Mouse (Mus musculus) c-Kit-positive CD71-negative TER-119-negative erythroid progenitor cells, embryonic 14.5 days (primary cell): ENCODE data around the gene Atxn3.
"Not testable (repeated sequence)": the region's sequence is repeated elsewhere in the genome, so short reads cannot be mapped to it uniquely, and the experiment has no call there.

Source experiments
- DNase-seq: peaks from one replicate; pipeline ENCODE4 v3.0.0-alpha.2; 2013; ENCODE audit warnings: low read depth

The Atxn3 gene

GRCm38 (mm10) chr12:101958556-101958955 is 510 bp upstream of the Atxn3 start:
- DNase-seq, result no peak

GRCm38 (mm10) chr12:101957079-101957941 is 736 bp downstream of the Atxn3 start:
- no peak for DNase-seq

DNA sequence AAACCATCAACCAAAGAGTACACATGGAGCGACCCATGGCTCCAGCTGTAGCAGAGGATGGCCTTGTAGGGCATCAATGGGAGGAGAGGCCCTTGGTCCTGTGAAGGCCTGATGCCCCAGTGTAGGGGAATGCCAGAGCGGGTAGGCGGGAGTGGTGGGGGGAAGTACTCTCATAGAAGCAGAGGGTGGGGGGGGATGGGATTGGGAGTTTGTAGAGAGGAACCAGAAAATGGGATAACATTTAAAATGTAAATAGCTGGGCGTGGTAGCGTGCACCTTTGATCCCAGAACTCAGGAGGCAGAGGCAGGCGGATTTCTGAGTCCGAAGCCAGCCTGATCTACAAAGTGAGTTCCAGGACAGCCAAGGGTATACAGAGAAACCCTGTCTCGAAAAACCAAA is 2.2 kb downstream of the Atxn3 start:
- DNase-seq, result not testable (repeated sequence)

- DNase-seq, result no peak
Measured at GRCm38 (mm10) chr12:101948801-101949200, 9.2 kb downstream of the Atxn3 start.

DNA sequence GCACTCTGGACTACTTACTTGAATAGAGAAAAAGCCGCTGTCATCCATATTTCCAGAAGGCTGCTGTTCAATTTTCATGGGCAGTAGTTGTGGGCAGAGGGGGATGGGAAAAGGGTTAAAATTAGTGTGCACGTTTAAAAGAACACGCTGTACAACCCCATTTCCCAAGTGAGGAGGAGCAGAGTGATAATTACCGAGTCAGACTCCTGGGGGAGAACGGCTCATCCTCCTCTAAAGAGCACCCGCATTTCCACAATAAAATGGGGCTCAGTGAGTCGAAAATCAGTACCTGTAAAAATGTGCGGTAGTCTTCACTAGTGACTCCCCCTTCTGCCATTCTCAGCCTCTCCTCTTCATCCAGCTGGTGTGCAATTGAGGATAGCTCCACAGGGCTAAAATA is 10.1 kb downstream of the Atxn3 start:
- no peak for DNase-seq

GRCm38 (mm10) chr12:101937572-101937971 is 20.5 kb downstream of the Atxn3 start:
- DNase-seq, result no peak

DNA sequence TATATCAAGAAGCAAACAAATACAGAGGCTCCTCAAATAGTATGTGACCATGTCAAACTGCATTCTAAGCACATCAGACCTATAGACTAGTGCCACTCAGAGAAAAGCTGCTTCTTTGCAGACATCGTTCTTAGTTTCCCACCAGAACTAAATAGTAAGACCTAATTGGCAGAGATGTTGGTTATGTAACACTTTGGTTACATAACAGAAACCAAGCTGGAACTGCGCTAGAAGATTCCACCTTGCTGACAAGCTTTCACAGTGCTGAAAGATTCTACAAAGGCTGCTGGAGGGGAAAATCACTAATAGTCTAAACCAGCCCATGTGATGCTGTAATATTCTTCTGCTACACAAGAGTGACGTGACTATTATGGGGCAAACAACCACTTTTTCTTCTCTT is 22.8 kb downstream of the Atxn3 start:
- no peak for DNase-seq

GRCm38 (mm10) chr12:101928423-101928822 is 29.6 kb downstream of the Atxn3 start:
- DNase-seq, result no peak

- DNase-seq, result no peak
Measured at GRCm38 (mm10) chr12:101922313-101922712, 35.7 kb downstream of the Atxn3 start.

GRCm38 (mm10) chr12:101919847-101920246 is 38.2 kb downstream of the Atxn3 start:
- DNase-seq, result no peak

- DNase-seq, result no peak
Measured at GRCm38 (mm10) chr12:101917165-101917564, 40.9 kb downstream of the Atxn3 start.

GRCm38 (mm10) chr12:101912626-101913490 is 45.2 kb downstream of the Atxn3 start, which contains the start of gene Trip11:
Gene Trip11, minus strand, starts transcription at chr12:101913267.
- peak; percentile 85 for DNase-seq

- no peak for DNase-seq
Measured at GRCm38 (mm10) chr12:101911346-101911745, 46.7 kb downstream of the Atxn3 start.

- no peak for DNase-seq
Measured at GRCm38 (mm10) chr12:101910360-101910759, 47.7 kb downstream of the Atxn3 start.

GRCm38 (mm10) chr12:101905817-101906216 is 52.2 kb downstream of the Atxn3 start:
- DNase-seq, result no peak

- DNase-seq, result no peak
Measured at GRCm38 (mm10) chr12:101904906-101905305, 53.1 kb downstream of the Atxn3 start.

- DNase-seq, result no peak
Measured at GRCm38 (mm10) chr12:101904170-101904569, 53.9 kb downstream of the Atxn3 start.

- DNase-seq, result no peak
Measured at GRCm38 (mm10) chr12:101899671-101900245, 58.3 kb downstream of the Atxn3 start.

GRCm38 (mm10) chr12:101898966-101899365 is 59.1 kb downstream of the Atxn3 start:
- DNase-seq, result no peak

GRCm38 (mm10) chr12:101897113-101897512 is 60.9 kb downstream of the Atxn3 start:
- DNase-seq, result no peak

DNA sequence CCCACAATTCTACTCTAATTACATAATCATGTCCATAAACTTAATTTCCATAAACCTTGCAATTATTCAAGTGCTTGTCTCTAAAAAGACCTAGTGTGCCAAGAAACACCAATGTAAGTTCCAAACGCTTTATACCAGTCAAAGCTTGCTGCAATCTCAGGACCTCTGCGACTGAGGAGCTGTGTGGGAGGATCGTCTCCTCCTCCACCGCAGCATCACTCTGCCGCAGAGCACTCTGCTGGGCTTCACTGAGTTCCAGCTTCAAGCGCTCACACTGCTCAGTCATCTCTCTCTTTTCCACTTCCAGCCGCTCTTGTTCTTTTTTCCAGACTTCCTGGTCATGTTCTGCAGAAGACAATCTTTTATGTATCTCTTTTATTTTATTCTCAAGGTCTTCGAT is 64.8 kb downstream of the Atxn3 start:
- no peak for DNase-seq

GRCm38 (mm10) chr12:101892832-101893231 is 65.2 kb downstream of the Atxn3 start:
- DNase-seq, result no peak

- DNase-seq, result no peak
Measured at GRCm38 (mm10) chr12:101891066-101891465, 67.0 kb downstream of the Atxn3 start.
